Mouse (Mus musculus) urinary bladder, adult 18-20 months (tissue): ENCODE measurements at regions not wholly inside any gene's neighbourhood (a gene's known extent, or its start where the extent isn't known, plus 50 kb on each side); places are given as distances from the start of the nearest gene placed in this dataset.
"Not testable (repeated sequence)": the region's sequence is repeated elsewhere in the genome, so short reads cannot be mapped to it uniquely, and the experiment has no call there.

ENCODE experiments used
- DNase-seq, 2 experiments: peaks; one replicate each; pipeline ENCODE4 v3.0.0; 2022; ENCODE audit warnings: low spot score in 2 of 2, mixed read lengths in 2 of 2

GRCm38 (mm10) chr5:39336484-39336985 is 418.7 kb downstream of the Hs3st1 start:
- DNase-seq: no peak

GRCm38 (mm10) chr5:39335321-39335720 is 420.0 kb downstream of the Hs3st1 start:
- DNase-seq: no peak

- no peak for DNase-seq
These were observed 421.0 kb downstream of the Hs3st1 start for GRCm38 (mm10) chr5:39334241-39334640.

DNA sequence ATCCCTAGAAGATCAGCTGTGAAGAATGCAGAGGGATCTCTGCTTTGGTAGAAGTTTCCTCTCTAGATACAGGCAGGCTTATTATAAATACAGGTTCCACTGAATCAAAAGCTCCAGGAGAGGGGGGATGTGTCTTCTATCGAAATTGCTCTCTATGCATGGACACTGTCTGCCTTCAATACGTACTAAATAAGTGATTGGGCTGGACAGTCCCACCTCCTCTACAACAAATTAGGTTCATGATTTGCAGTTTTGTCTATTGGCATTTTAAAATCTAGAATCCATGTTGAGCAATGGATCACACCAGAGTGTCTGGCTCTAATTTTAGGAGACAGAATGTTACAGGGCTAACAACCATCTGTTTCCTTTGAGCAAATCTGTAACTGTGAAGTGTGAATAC is 429.9 kb downstream of the Hs3st1 start:
- no peak for DNase-seq

- no peak for DNase-seq
These were observed 438.8 kb downstream of the Hs3st1 start for GRCm38 (mm10) chr5:39316478-39316877.

GRCm38 (mm10) chr5:39311211-39311610 is 434.6 kb upstream of the Clnk start:
- no peak for DNase-seq

GRCm38 (mm10) chr5:39305794-39306193 is 429.2 kb upstream of the Clnk start:
- no peak for DNase-seq

GRCm38 (mm10) chr5:39292849-39293248 is 416.2 kb upstream of the Clnk start:
- DNase-seq: no peak

DNA sequence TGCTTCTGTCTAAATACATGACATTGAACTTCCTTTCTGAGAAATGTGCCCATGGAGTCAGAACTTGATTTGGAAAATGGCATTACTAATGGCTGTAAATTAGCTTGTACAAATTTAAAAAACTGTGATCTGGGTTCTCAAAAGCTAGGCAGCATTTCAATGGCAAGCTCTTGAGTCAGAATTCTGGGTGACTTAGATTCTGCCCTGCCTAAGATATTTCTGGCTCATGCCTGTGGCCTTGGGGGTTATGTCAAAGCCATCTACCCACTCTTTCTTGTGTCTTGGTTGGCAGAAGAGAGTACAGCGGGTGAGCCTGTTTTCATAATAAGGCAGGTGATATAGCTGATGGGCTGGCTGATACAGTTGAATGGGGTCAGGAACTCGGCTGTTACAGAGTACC is 404.4 kb upstream of the Clnk start:
- DNase-seq: no peak

DNA sequence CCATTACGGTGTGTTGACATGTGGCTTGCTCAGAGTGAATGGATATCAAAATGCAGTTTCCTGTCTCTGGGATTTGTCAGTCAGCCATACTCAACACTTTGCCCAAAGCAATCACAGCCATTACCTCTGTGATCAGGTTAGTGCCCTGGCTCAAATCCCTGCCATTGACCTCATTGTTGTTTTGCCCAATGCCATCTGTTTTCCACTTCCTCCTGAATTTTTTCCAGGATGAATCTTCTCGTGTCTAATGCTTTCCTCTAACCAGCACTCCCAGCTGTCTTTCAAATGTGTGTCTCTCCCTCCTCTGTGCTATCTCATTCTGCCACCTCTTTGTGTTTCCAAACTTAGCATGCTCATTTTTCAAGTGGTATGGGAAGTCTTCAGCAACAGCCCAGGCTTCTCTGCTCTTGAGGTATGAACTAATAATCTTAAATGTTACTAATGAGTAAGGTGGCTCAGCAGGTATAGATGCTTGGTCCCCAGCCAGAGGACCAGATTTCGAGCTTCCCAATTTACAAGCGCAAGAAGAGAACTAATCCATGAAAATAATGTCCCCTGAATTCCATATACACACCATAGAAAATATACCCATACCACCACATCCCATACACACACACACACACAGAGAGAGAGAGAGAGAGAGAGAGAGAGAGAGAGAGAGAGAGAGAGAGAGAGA is 397.2 kb upstream of the Clnk start:
- no peak for DNase-seq

DNA sequence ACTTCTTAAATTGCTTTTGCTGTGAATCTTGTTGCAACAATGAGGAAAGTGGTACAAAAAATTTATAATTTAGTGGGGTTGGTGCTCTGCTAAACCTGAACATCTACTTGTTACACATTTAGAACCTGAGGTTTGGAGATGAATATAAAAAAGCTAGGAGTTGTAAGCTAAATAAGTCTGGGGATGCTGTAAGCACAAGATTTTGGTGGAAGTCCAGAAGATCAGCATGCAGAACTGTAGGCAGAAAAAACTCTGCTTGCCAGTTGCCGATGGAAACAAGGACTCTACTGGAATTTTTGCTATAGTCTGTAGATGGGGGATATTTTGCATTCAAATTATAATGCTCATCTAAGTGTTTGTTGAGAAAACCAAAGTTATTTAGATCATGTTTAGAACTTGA is 390.5 kb upstream of the Clnk start:
- no peak for DNase-seq

GRCm38 (mm10) chr5:39260721-39261190 is 384.1 kb upstream of the Clnk start:
- DNase-seq: no peak

GRCm38 (mm10) chr5:39257745-39258144 is 381.1 kb upstream of the Clnk start:
- DNase-seq: no peak

DNA sequence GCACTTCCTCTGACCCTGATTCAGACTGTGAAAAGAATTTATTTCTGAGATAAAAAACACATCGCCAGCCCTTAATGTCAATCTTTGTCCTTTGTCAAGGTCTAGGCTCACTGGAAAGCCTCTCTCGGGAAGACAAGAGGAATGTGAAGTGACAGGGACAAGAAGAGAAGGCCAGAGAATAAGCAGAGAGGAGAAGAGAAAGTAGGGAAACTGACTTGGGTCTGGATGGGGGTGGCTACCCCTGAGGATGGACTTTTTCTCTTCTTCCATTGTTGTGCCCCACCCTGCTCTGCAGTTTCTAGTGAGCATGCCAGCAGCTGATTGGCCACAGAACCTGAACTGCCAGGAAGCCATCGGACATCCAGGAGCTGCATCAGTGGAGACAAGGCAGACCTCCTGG is 375.6 kb upstream of the Clnk start:
- no peak for DNase-seq

GRCm38 (mm10) chr5:39251021-39251420 is 374.4 kb upstream of the Clnk start:
- DNase-seq: no peak

- DNase-seq: no peak
These were observed 343.1 kb upstream of the Clnk start for GRCm38 (mm10) chr5:39219698-39220097.

DNA sequence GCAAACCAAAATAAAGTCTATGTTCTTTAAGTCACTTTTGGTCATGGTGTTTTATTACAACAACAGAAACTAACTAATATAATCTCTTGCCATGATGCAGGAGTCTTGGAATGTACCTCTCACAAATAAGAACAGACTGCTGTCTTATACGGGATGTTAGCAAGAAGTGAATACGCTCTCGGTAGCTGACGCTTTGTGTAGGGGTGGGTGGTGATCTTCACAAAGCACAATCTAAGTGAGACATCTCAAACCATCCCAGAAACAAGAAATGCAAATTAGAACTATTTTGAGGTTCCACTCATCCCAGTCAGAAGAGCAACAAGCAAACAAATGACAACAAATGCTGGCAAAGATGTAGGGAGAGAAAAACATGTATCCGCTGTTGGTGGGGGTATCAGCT is 339.7 kb upstream of the Clnk start:
- no peak for DNase-seq

DNA sequence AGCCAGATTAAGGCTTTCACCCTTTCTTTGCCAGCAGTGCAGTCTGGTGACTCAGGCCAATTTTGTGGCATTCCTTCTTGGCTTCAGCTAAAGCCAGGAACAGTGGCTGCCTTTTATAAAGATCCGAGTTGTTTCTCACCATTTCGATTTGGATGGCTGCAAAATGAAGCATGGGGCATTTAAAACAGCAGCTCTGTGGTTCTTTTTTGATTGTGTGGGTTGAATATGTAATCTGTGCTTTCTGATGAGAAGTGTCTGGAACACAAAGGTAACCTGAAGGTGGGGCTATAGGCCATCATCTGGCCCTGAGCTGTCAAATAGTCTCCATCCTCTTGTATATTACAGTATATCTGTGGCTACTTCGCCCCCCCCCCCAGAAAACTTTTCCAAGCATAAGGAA is 338.4 kb upstream of the Clnk start:
- DNase-seq: no peak

GRCm38 (mm10) chr5:39212550-39212949 is 335.9 kb upstream of the Clnk start:
- DNase-seq: no peak

DNA sequence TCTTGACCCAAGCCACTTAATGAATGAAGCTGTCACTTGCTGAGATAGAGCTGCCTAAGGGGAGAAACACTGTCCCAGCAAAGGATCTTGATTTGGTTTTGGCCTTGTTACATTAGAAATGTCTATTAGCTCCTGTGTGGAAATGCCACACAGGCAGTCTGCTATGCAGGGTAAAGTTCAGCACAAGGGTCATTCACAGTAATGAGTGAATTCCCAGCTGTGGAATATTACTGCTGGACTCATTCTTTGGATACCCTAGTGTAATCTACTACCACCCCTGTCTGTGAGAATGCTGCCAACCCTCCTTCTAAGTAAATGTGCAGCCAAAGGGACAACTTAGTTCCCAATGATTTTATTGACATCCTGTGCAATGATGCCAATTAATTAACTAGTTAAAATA is 322.2 kb upstream of the Clnk start:
- DNase-seq: no peak

- not testable (repeated sequence) for DNase-seq
These were observed 314.5 kb upstream of the Clnk start for GRCm38 (mm10) chr5:39191153-39191552.

- DNase-seq: no peak
These were observed 305.2 kb upstream of the Clnk start for GRCm38 (mm10) chr5:39181616-39182402.

DNA sequence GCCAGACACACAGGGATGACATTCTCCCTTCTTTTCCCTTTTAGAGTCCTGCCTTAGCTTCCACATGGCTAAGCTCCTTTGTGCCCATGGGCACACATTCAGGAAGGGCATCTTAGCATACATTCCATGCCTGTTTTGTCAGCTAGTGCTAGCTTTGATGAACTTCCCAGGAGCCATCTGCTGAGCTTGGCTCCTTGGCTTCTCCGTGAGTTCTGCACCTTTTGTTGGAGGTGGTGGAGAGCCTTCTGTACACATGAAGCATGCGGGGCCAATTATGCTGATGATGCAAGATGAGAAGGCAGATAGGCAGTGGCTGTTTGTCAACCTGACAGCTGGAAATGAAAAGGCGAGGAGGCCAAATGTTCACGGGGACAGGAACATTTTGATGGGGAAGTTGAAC is 304.4 kb upstream of the Clnk start:
- DNase-seq: no peak
